ENCODE assay signal across 8 mouse cellular contexts in the genomic region with DNA sequence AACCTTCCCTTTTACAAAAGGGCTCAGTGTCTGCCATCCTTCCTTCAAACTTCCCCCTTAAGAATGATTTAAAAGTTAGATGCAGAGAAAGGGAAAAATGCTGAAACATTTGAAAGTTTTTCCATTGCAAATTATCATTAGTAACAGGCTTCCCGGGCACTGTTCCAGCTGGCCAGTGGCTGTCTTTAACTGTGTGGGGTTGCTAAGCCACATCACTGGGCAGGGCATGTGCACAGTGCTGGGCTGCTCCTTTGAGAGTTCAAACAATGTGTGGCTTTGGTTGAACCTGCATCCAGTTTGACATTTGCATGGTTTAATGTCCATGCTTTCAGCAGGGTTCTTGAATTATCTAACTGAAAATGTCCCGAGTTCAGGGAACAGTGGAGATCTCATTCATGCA.
DNase-seq lines count a peak whose midpoint lies in the region.

No protein-coding gene starts in this region.

- peak; percentile 6 for DNase-seq in kidney, adult 9 months
- no peak for DNase-seq in kidney, adult 11 months
- peak; percentile 55 for DNase-seq in Muller cell, postnatal 12 days (ENCODE audit: inconsistent ontology term)
- DNase-seq in adrenal gland, postnatal 10 days: peak; percentile 75
- peak; percentile 75 for DNase-seq in heart, postnatal 4 days
- no peak for DNase-seq in left cerebral cortex, adult 8-10 months (ENCODE audit: low spot score in 2 of 2)
- no peak for DNase-seq in spleen, postnatal 36 days (ENCODE audit: low spot score in 2 of 2)
- DNase-seq in thymus, postnatal 14 days: no peak

Comparison
In these comparisons a context has a peak if more than half of its experiments do, and no peak if none do; other contexts are left out.
1. DNase-seq: peak in kidney, adult 9 months (single experiment), Muller cell, postnatal 12 days (single experiment), adrenal gland, postnatal 10 days (single experiment) and heart, postnatal 4 days (single experiment); none in kidney, adult 11 months (single experiment), left cerebral cortex, adult 8-10 months (0 of 2), spleen, postnatal 36 days (0 of 2) and thymus, postnatal 14 days (single experiment).